Mouse (Mus musculus) left cerebral cortex, adult 2 months (tissue): ENCODE results near the gene Ssbp3. TPM values are rescaled to one million over a fixed set of nuclear protein-coding genes. Genes with fewer than 3 reads are reported as not detected.
A peak's percentile ranks its signal among the peaks of the same experiment; 100 is the strongest.

Experiments used
- DNase-seq, 2 experiments: peaks; one replicate each; pipeline ENCODE4 v3.0.0; 2021 to 2022; ENCODE audit warnings: low spot score in 2 of 2, mixed read lengths in 1 of 2; ENCODE audit errors: extremely low spot score in 1 of 2
- H3K27ac ChIP-seq: fragments of 200-600 bp; 2 replicates; pipeline ENCODE4 v1.8.1; 2022
- H3K4me3 ChIP-seq: fragments of 200-600 bp; 2 replicates; pipeline ENCODE4 v1.8.1; 2022
- CTCF ChIP-seq: fragments of 200-600 bp; IDR thresholded peaks from 2 replicates; pipeline ENCODE4 v1.8.1; 2022; ENCODE audit warnings: antibody characterized with exemption, mild to moderate bottlenecking, moderate library complexity
- intact Hi-C: fragments of 180-260 bp; cut with DNase I; formaldehyde crosslinking; loops from one replicate; pipeline ENCODE4 v1.15.1; 2025
- total RNA-seq, 2 experiments: library from RNA; stranded (reverse); gene quantifications; 2 replicates each; pipeline ENCODE4 v1.2.3; 2021

The Ssbp3 gene
- total RNA-seq, 2 experiments from 2014 or later = 181 to 187 TPM

DNA sequence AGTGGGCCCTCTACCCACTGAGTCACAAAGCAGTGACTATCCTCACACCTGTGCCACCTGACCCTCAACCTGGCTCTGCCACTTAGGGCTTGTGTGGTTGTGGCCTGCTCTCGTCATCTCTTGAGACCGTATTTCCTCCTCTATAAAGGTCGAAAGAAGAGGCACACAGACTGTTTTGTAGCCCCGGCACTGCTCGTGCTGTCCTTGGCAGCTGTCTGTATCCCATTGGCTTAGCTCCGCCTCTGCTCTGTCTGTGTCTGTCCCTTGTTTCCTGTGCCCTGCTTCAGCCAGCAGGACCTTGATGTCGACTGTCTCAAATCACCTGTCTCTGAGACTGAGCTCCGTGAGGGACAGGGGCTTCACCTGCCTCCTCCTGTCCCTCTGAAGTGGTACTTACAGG lies 116.0 kb downstream of the Ssbp3 start:
- DNase-seq = no peak
- intact Hi-C loops = no loop called here
- Histone ChIP-seq H3K4me3 (no peak overlapping the region), H3K27ac (no peak overlapping the region)
- TF ChIP-seq CTCF = no peak

DNA sequence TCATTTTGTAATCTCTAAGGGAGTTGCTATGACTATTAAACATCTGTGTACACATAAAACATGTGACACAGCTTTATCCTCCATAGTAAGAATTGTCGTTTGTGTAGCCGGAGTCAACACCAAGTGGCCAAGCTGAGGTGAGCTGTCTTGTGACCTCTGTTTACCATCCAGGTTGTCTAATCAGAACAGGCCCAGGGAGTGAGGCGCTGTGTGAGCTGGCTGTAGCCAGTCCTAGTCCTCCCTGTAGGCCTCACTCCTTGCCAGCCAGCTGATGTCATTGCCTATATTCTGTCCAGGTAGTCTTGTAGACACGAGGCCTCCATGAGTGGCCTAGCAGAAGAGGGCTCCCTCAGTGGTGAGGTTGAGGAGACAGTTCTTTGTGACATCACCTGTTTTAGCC lies 125.2 kb downstream of the Ssbp3 start:
- no peak overlapping the region for H3K27ac ChIP-seq
- TF ChIP-seq CTCF = no peak
- intact Hi-C loops = no loop called here
- DNase-seq = no peak
- H3K4me3 ChIP-seq = no peak overlapping the region

DNA sequence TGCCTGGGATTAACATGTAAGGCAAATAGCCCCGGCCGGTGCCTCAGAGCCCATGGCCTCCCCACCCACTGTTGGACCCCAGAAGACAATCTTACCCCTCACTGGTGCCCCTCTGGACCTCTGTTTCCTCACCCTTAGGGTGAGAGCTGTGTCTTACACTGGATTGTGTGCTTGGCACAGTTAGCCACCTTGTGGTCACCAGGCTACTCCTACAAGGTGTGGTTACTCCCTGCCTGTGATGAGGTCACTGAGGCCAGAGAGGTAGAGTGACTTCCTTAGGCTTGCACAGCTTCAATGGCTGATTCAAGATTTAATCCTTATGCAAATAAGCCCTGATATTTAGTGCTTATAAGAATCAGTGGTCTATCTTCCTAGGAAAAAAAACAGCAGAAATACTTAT lies 126.5 kb downstream of the Ssbp3 start:
- Histone ChIP-seq H3K27ac (no peak overlapping the region), H3K4me3 (no peak overlapping the region)
- intact Hi-C loops = no loop called here
- no peak for DNase-seq
- TF ChIP-seq CTCF = no peak

DNA sequence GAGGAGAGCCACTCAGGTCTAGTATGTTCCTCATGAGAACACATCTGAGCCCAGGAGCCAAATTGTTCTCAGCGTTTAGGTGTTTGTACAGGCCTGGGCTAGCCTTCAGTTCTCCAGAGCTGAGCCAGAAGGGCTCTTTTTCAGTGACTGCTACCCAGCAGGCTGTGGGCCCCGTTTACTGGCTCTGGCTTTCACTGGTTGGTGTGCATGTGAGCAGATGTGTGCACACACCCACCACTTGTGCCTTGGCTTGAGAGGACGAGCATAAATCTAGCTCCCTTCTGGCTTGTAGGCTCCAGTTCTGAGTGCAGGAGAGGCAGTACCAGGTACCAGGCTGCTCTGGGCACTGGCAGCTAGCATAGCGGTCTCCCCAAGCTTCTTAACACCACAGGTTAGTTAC lies 127.8 kb downstream of the Ssbp3 start:
- Histone ChIP-seq H3K27ac (peak overlapping the region; percentile 45), H3K4me3 (no peak overlapping the region)
- intact Hi-C loops = no loop called here
- DNase-seq = no peak
- no peak for TF ChIP-seq CTCF

DNA sequence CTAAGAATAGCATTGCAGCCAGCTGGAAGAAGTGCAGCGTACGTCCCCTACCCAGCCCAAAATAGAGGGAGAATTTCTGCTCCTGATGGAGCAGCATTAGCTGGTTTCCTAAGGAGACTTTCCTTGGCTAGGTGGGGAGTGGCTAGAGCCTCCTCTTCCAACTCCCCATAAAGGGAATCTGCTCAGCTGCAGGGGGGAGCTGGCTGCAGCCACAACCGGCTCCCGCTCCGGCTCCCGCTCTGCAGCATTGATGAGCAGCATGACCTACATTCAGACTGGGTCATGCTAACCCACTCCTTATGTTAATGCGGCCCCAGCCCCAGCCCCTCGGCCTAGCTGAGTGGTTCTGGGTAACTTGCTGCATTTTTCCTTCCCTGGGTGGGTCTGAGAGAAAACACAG lies 128.8 kb downstream of the Ssbp3 start:
- H3K4me3 ChIP-seq = no peak overlapping the region
- peak overlapping the region; percentile 45 for H3K27ac ChIP-seq
- TF ChIP-seq CTCF = no peak
- intact Hi-C loops = no loop called here
- DNase-seq = no peak

DNA sequence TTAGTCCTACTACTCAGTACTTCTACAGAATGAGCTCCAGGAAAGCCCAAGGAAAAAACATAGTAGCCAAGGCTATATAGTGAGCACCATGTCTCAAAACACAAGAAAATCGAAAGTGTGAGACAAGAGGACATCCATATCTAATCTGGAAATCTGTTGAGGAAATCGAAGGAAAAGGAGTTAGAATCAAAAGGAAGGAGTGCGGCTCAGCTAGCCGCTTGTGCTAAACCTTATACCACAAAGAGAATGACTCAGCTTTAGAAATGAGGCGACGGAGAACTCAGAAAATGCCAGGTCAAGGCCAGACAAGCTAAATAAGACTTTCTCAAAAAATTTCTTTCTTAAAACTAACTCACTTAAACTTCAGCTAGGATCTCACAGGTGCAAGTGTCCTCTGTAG lies 131.8 kb downstream of the Ssbp3 start:
- DNase-seq = no peak
- TF ChIP-seq CTCF = no peak
- H3K27ac ChIP-seq = no peak overlapping the region
- no peak overlapping the region for H3K4me3 ChIP-seq
- intact Hi-C loops = no loop called here

DNA sequence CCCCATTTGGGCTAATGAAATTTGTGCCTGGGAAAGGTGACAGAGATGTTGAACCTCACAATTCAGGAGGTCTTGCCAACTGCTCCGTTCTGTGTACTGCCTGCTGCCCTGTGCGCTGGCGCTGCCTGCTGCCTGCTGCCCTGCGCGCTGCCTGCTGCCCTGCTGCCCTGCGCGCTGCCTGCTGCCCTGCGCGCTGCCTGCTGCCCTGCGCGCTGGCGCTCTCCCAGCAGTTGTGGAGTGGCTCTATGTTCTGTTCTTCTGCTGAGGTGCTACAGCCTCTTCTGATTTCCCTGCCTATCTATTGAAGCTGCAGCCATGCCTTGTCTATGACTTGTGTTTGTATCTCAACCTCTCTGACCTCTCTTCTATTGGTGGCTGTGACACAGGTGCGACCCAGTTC lies 134.7 kb downstream of the Ssbp3 start:
- no peak for DNase-seq
- intact Hi-C loops = no loop called here

DNA sequence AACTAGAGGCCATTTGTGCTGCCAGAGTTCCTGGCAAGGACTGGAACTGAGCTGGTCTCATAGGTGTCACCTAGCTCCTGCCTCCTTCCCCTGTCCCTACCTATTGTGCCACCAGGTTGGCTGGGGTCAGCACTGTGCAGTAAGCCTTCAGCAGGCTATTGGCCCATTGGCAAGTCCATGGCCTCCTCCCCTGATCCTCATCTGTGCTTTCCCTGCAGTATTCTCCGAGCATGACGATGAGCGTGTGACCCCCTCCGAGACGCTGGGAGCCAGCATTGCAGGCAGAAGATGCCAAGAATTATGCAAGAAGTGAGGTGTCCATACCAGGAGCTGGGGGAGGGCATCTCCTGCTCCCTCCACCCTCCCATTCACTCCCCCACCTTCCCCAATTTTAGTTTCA lies 137.3 kb downstream of the Ssbp3 start:
- intact Hi-C loops = no loop called here
- no peak for TF ChIP-seq CTCF
- Histone ChIP-seq H3K4me3 (no peak overlapping the region), H3K27ac (peak overlapping the region; percentile 32; the same call in 1 of the 2 replicates)
- DNase-seq = no peak

More for the DNA sequence above, 134.7 kb downstream of the Ssbp3 start:
- no peak for TF ChIP-seq CTCF
- Histone ChIP-seq H3K27ac (no peak overlapping the region), H3K4me3 (no peak overlapping the region)

DNA sequence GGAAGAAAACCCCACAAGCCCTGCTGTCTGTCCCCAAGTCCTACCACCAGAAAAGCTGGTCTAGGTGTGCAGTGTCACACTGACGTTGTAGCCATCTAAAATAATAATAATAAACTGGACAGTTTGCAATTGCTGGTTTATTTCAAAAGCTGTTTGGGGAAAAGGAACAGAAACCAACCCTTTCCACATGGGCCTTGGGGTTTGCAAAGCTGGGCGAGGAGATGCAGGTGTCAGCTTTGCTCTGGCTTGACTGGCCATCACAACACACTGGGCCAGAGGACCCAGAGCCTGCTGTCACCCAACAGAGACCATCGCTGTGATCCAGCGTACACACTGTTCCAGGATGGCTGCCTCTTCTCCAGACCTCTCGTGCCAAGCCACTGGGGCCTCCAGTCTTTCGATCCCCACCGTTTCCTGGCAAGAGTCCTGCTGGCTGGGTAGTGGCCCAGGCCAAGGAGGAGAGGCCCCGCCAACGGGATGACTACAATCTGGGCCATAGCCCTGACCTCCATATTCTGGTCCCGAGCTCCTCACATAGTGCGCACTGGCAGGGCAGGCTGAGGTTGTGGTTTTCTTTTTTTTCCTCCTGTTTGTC lies 138.2 kb downstream of the Ssbp3 start:
- H3K4me3 ChIP-seq = no peak overlapping the region
- TF ChIP-seq CTCF = no peak
- no peak for DNase-seq
- intact Hi-C loops = no loop called here
- 0 out of 2 replicates have a peak overlapping the region, but pooled peaks have one; percentile 3 for H3K27ac ChIP-seq

DNA sequence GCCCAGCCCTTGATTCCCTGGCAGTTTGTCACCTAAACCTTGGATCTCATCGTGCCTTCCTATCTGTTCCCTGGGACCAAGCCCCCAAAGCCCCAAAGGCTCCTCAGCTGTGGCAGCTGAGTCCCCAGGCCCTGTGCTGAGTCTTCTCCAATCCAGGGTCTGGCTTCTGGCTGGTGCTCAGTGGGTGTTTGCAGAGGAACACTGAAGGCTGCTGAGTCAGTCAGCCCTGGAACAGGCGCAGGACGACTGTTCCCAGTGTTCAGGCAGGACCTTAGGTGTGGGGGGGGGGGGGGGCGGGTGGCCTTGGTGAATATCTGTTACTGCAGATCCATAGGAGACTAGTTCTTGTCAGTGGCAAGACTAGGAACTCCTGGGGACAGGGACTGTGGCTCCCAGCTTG lies 141.4 kb downstream of the Ssbp3 start:
- no peak for DNase-seq
- intact Hi-C loops = loop anchor here (5.0 kb wide), 1 partner anchor 215 kb away; no protein-coding TSS in a partner anchor

DNA sequence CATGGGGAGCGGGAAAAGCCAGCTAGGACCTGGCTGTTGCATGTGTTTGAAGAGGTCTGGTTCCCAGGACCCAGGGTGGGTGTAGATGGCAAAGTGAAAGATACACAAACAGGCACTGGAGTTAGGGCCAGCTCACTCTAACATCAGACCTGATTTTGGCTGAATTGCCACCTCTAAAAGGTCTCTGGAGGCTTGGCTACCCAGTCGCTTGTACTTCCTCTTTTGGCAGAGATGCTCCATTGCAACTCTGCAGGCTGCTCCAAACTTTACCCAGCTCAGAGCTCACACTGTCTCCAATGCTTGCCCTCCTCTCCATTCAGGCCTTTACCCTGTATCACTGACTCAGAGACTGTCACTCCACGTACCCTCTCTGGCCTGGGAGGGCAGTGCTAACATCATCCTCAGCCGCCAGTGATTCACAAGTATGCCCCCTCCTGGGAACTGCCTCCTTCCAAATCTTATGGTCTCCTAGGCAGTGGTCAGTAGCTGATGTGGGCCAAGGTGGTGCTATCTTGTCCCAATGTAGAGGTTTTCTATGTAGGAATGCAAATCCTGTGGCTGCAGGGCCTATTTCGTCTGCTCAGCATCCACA lies 142.6 kb downstream of the Ssbp3 start:
- intact Hi-C loops = loop anchor here (5.0 kb wide), 1 partner anchor 216 kb away; no protein-coding TSS in a partner anchor
- H3K4me3 ChIP-seq = no peak overlapping the region
- no peak for TF ChIP-seq CTCF
- no peak overlapping the region; the same call in 1 of the 2 replicates for H3K27ac ChIP-seq
- DNase-seq = no peak

More for the DNA sequence above, 141.4 kb downstream of the Ssbp3 start:
- no peak for TF ChIP-seq CTCF
- peak overlapping the region; percentile 71 for H3K27ac ChIP-seq
- no peak overlapping the region for H3K4me3 ChIP-seq

DNA sequence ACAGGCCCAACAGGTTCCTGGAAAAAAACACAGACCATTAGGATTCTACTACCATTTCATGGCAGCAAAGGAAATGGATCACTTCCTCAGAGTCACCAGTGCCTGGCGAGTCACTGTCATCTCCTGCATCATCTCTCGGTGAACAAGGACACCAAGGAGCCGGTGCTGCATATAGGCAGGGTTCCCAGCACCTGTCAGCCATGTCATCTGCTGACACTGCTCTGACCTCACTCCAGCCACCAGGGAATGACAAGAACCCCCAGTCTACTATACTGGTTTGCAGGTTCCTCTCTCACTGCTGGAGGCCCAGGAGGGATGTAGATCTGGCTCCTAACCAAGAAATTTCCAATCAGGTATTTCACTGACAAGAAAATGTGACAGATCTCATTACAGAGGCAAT lies 145.6 kb downstream of the Ssbp3 start:
- no peak for DNase-seq
- intact Hi-C loops = no loop called here
- TF ChIP-seq CTCF = no peak
- H3K4me3 ChIP-seq = no peak overlapping the region
- H3K27ac ChIP-seq = no peak overlapping the region

DNA sequence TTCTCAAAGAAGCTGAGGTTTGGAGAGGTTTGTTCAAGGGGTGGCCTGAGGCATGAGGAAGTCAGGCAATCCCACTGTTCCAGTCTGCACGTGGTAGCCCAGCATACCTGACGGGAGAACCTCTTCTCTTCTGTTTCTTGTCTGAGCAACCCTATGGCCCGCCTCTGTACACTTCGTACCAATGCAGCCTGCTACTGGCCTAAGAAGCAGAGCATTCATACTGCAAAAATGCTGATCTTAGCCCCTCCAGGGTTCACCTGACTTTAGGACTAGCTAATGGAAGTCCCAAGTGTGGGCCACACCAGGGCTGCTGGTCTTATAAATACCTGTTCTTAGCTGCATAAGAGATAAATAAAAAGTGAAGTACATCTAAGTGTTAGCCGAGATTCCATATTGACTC lies 147.8 kb downstream of the Ssbp3 start:
- no peak for DNase-seq
- TF ChIP-seq CTCF = no peak
- no peak overlapping the region for H3K4me3 ChIP-seq
- no peak overlapping the region for H3K27ac ChIP-seq
- intact Hi-C loops = no loop called here
